Mouse (Mus musculus): ENCODE measurements around the gene Gbgt1. TPM values are rescaled to one million over a fixed set of nuclear protein-coding genes. Genes with fewer than 3 reads are reported as not detected.
A peak's percentile ranks its signal among the peaks of the same experiment; 100 is the strongest.
"Not testable (repeated sequence)": the region's sequence is repeated elsewhere in the genome, so short reads cannot be mapped to it uniquely, and the experiment has no call there.

Gbgt1 gene
- polyA plus RNA-seq, 1 experiment: not detected

GRCm38 (mm10) chr2:28468486-28469225 is 28.0 kb upstream of the Gbgt1 start:
- H3K4me1 ChIP-seq (ENCODE audit: control insufficient read depth, insufficient read depth, low read length): peaks cover 21% of the 10 kb centered on the region
- no peak for TF ChIP-seq CTCF (IDR thresholded peaks at IDR 0.05; ENCODE audit: insufficient read depth, low read depth, low read length)
- TF ChIP-seq POLR2A (IDR thresholded peaks at IDR 0.05; ENCODE audit: insufficient read depth, low read depth, low read length): no peak
- no peak overlapping the region for H3K27ac ChIP-seq (ENCODE audit: insufficient read depth, low read depth, low read length)
- H3K4me3 ChIP-seq (ENCODE audit: insufficient read depth, low read depth, low read length): peak overlapping the region; percentile 93
- WGBS: 51% methylated on average over 18 of the region's 18 CpGs

GRCm38 (mm10) chr2:28469461-28469860 is 27.2 kb upstream of the Gbgt1 start:
- Histone ChIP-seq H3K27ac (ENCODE audit: insufficient read depth, low read depth, low read length) (no peak overlapping the region), H3K4me3 (ENCODE audit: insufficient read depth, low read depth, low read length) (no peak overlapping the region), H3K4me1 (ENCODE audit: control insufficient read depth, insufficient read depth, low read length) (peaks cover 21% of the 10 kb centered on the region)
- WGBS: 94% methylated on average over 14 of the region's 14 CpGs
- TF ChIP-seq CTCF (IDR thresholded peaks at IDR 0.05; ENCODE audit: insufficient read depth, low read depth, low read length) (no peak), POLR2A (IDR thresholded peaks at IDR 0.05; ENCODE audit: insufficient read depth, low read depth, low read length) (no peak)

GRCm38 (mm10) chr2:28470591-28470990 is 26.1 kb upstream of the Gbgt1 start:
- H3K4me1 ChIP-seq (ENCODE audit: control insufficient read depth, insufficient read depth, low read length): peaks cover 21% of the 10 kb centered on the region
- H3K27ac ChIP-seq (ENCODE audit: insufficient read depth, low read depth, low read length): no peak overlapping the region
- WGBS: 96% methylated on average over 2 of the region's 2 CpGs
- TF ChIP-seq POLR2A (IDR thresholded peaks at IDR 0.05; ENCODE audit: insufficient read depth, low read depth, low read length): no peak
- TF ChIP-seq CTCF (IDR thresholded peaks at IDR 0.05; ENCODE audit: insufficient read depth, low read depth, low read length): no peak
- no peak overlapping the region for H3K4me3 ChIP-seq (ENCODE audit: insufficient read depth, low read depth, low read length)

- peaks cover 15% of the 10 kb centered on the region for H3K4me1 ChIP-seq (ENCODE audit: control insufficient read depth, insufficient read depth, low read length)
- WGBS: 95% methylated on average over 8 of the region's 8 CpGs
- H3K27ac ChIP-seq (ENCODE audit: insufficient read depth, low read depth, low read length); H3K4me3 ChIP-seq (ENCODE audit: insufficient read depth, low read depth, low read length): not testable (repeated sequence)
Measured at GRCm38 (mm10) chr2:28472011-28472410, 24.7 kb upstream of the Gbgt1 start.

- not testable (repeated sequence) for H3K27ac ChIP-seq (ENCODE audit: insufficient read depth, low read depth, low read length); H3K4me1 ChIP-seq (ENCODE audit: control insufficient read depth, insufficient read depth, low read length); H3K4me3 ChIP-seq (ENCODE audit: insufficient read depth, low read depth, low read length)
- WGBS: 86% methylated on average over 5 of the region's 5 CpGs
Measured at GRCm38 (mm10) chr2:28477993-28478392, 18.7 kb upstream of the Gbgt1 start.

- 81% methylated on average over 20 of the region's 20 CpGs for WGBS
- no peaks in the 10 kb centered on the region for H3K4me1 ChIP-seq (ENCODE audit: control insufficient read depth, insufficient read depth, low read length)
- H3K27ac ChIP-seq (ENCODE audit: insufficient read depth, low read depth, low read length): no peak overlapping the region
- TF ChIP-seq POLR2A (IDR thresholded peaks at IDR 0.05; ENCODE audit: insufficient read depth, low read depth, low read length) (no peak), CTCF (IDR thresholded peaks at IDR 0.05; ENCODE audit: insufficient read depth, low read depth, low read length) (no peak)
- H3K4me3 ChIP-seq (ENCODE audit: insufficient read depth, low read depth, low read length): no peak overlapping the region
Measured at GRCm38 (mm10) chr2:28479208-28480204, 17.2 kb upstream of the Gbgt1 start.

- TF ChIP-seq CTCF (IDR thresholded peaks at IDR 0.05; ENCODE audit: insufficient read depth, low read depth, low read length): no peak
- no peak for TF ChIP-seq POLR2A (IDR thresholded peaks at IDR 0.05; ENCODE audit: insufficient read depth, low read depth, low read length)
- WGBS: 66% methylated on average over 2 of the region's 2 CpGs
- Histone ChIP-seq H3K27ac (ENCODE audit: insufficient read depth, low read depth, low read length) (no peak overlapping the region), H3K4me1 (ENCODE audit: control insufficient read depth, insufficient read depth, low read length) (no peaks in the 10 kb centered on the region), H3K4me3 (ENCODE audit: insufficient read depth, low read depth, low read length) (no peak overlapping the region)
Measured at GRCm38 (mm10) chr2:28483861-28484260, 12.8 kb upstream of the Gbgt1 start.

GRCm38 (mm10) chr2:28494521-28494920 is 2.2 kb upstream of the Gbgt1 start:
- no peaks in the 10 kb centered on the region for H3K4me1 ChIP-seq (ENCODE audit: control insufficient read depth, insufficient read depth, low read length)
- no peak overlapping the region for H3K4me3 ChIP-seq (ENCODE audit: insufficient read depth, low read depth, low read length)
- WGBS: 68% methylated on average over 2 of the region's 2 CpGs
- TF ChIP-seq POLR2A (IDR thresholded peaks at IDR 0.05; ENCODE audit: insufficient read depth, low read depth, low read length) (no peak), CTCF (IDR thresholded peaks at IDR 0.05; ENCODE audit: insufficient read depth, low read depth, low read length) (no peak)
- H3K27ac ChIP-seq (ENCODE audit: insufficient read depth, low read depth, low read length): no peak overlapping the region

- 83% methylated on average over 14 of the region's 14 CpGs for WGBS
- Histone ChIP-seq H3K4me3 (ENCODE audit: insufficient read depth, low read depth, low read length) (no peak overlapping the region), H3K4me1 (ENCODE audit: control insufficient read depth, insufficient read depth, low read length) (no peaks in the 10 kb centered on the region), H3K27ac (ENCODE audit: insufficient read depth, low read depth, low read length) (no peak overlapping the region)
- TF ChIP-seq POLR2A (IDR thresholded peaks at IDR 0.05; ENCODE audit: insufficient read depth, low read depth, low read length) (no peak), CTCF (IDR thresholded peaks at IDR 0.05; ENCODE audit: insufficient read depth, low read depth, low read length) (no peak)
Measured at GRCm38 (mm10) chr2:28495207-28495756, 1.4 kb upstream of the Gbgt1 start.

Measured in olfactory bulb, adult 2 months (tissue).